In the genomic region with DNA sequence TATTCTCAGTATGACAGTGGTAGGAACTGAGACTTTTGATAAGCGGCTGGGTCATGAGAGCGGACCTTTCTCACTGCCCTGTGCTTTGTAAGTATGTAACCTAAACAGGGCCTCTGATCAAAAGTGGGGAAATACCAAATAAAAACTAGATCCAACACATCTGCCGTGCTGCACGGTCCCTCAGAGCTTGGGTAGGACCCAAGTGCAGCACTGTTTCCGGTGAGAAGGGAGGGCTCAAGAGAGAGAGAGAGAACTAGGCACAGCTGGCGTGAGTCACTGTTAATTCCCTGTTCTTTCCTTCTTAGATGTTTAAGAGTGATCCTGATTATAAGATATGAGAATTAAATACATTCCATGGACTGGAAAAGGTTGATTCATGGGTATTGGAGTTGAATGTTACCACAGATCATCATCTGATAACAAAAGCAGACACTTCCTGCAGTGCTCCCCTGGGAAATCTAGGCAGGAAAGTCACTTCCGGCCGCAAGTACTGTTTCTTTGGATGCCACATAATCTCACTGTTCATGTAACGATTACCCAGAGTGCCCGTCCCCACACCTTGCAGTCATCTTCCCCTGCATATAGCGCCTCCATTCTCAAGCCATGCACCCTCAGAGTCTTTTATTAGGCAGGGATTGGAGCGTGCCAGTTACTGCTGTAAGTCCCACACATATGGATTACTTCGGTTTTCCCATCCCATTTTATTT, we compare ENCODE assay signal across 12 mouse cellular contexts.
DNase-seq lines count a peak whose midpoint lies in the region; ATAC-seq lines count a peak whose summit lies in the region.
"Had no signal": no experiment of that assay in that cellular context is flagged by ENCODE, and none has a peak within 500 bp of the region (broad histone marks: within the 10 kb centered on the region; RNA-seq: fewer than 3 reads in every experiment).

No protein-coding gene starts in this region.

- no peaks in the 10 kb centered on the region for H3K36me3 ChIP-seq in heart, embryonic 13.5 days
- H3K36me3 ChIP-seq in heart, embryonic 10.5 days = no peaks in the 10 kb centered on the region
- no peaks in the 10 kb centered on the region for H3K36me3 ChIP-seq in forebrain, embryonic 15.5 days
- H3K36me3 ChIP-seq: embryonic facial prominence, embryonic 12.5 days had no signal

- H3K27me3 ChIP-seq in heart, embryonic 13.5 days (replicated peaks) = no peaks in the 10 kb centered on the region
- H3K27me3 ChIP-seq in heart, embryonic 10.5 days (ENCODE audit: insufficient read depth, poor library complexity, severe bottlenecking) = no peaks in the 10 kb centered on the region
- no peaks in the 10 kb centered on the region for H3K27me3 ChIP-seq in forebrain, embryonic 15.5 days
- H3K27me3 ChIP-seq: embryonic facial prominence, embryonic 12.5 days had no signal

- no peak for ATAC-seq in heart, embryonic 13.5 days (ENCODE audit: extremely low read depth, insufficient number of reproducible peaks, low FRiP score, low TSS enrichment)
- ATAC-seq in forebrain, embryonic 15.5 days (replicated peaks) = no peak
- ATAC-seq: forebrain, postnatal 0 days; hindbrain, embryonic 16.5 days had no signal

- H3K27ac ChIP-seq in heart, embryonic 13.5 days (replicated peaks) = 0 out of 2 replicates have a peak overlapping the region, but pooled peaks have one; percentile 8
- no peak overlapping the region for H3K27ac ChIP-seq in heart, embryonic 10.5 days
- H3K27ac ChIP-seq in forebrain, embryonic 15.5 days (replicated peaks) = no peak overlapping the region
- H3K27ac ChIP-seq: embryonic facial prominence, embryonic 12.5 days; liver, embryonic 14.5 days had no signal

- no peak overlapping the region for H3K9ac ChIP-seq in heart, embryonic 13.5 days
- H3K9ac ChIP-seq in forebrain, embryonic 15.5 days (replicated peaks) = no peak overlapping the region
- H3K9ac ChIP-seq: embryonic facial prominence, embryonic 12.5 days; forebrain, postnatal 0 days; liver, embryonic 14.5 days had no signal

- 67% methylated on average over 13 of the region's 13 CpGs for WGBS in heart, embryonic 13.5 days
- WGBS in heart, embryonic 10.5 days = 77% methylated on average over 13 of the region's 13 CpGs
- 90% methylated on average over 13 of the region's 13 CpGs for WGBS in forebrain, embryonic 15.5 days

- no peak overlapping the region for H3K4me2 ChIP-seq in heart, embryonic 13.5 days
- H3K4me2 ChIP-seq in forebrain, embryonic 15.5 days (replicated peaks) = no peak overlapping the region
- H3K4me2 ChIP-seq: embryonic facial prominence, embryonic 12.5 days had no signal

- H3K9me3 ChIP-seq in heart, embryonic 13.5 days = peaks cover 6% of the 10 kb centered on the region; the same call in 1 of the 2 replicates
- no peaks in the 10 kb centered on the region for H3K9me3 ChIP-seq in heart, embryonic 10.5 days
- H3K9me3 ChIP-seq in forebrain, embryonic 15.5 days = no peaks in the 10 kb centered on the region
- H3K9me3 ChIP-seq: embryonic facial prominence, embryonic 12.5 days had no signal

- 0 out of 2 replicates have a peak, but pooled peaks cover 5% of the 10 kb centered on the region for H3K4me1 ChIP-seq in heart, embryonic 13.5 days
- no peaks in the 10 kb centered on the region for H3K4me1 ChIP-seq in heart, embryonic 10.5 days
- H3K4me1 ChIP-seq in forebrain, embryonic 15.5 days = no peaks in the 10 kb centered on the region
- H3K4me1 ChIP-seq: embryonic facial prominence, embryonic 12.5 days had no signal

- no peak overlapping the region for H3K4me3 ChIP-seq in heart, embryonic 13.5 days
- no peak overlapping the region for H3K4me3 ChIP-seq in heart, embryonic 10.5 days
- no peak overlapping the region for H3K4me3 ChIP-seq in forebrain, embryonic 15.5 days
- H3K4me3 ChIP-seq: embryonic facial prominence, embryonic 12.5 days had no signal

- no peak for DNase-seq in heart, embryonic 10.5 days (ENCODE audit: low spot score)
- DNase-seq in brain, adult 2 months (ENCODE audit: low read depth, low spot score) = peak; percentile 62
- peak; percentile 41 for DNase-seq in kidney, adult 9 months
- peak; percentile 9 for DNase-seq in lung, postnatal 36 days
- DNase-seq in cerebellum, adult 9-10 months = no peak
- no peak for DNase-seq in frontal cortex, postnatal 14 days (ENCODE audit: low spot score in 2 of 2)
- DNase-seq: forebrain, postnatal 0 days had no signal

Comparison
In these comparisons a context has a peak if more than half of its experiments do, and no peak if none do; other contexts are left out.
1. DNase-seq: peak in brain, adult 2 months (single experiment), kidney, adult 9 months (single experiment) and lung, postnatal 36 days (single experiment); none in heart, embryonic 10.5 days (single experiment), cerebellum, adult 9-10 months (single experiment) and frontal cortex, postnatal 14 days (0 of 2).